Mouse (Mus musculus): Measurements from ENCODE around the gene Plek2. TPM values are rescaled to one million over a fixed set of nuclear protein-coding genes. Genes with fewer than 3 reads are reported as not detected.
A peak's percentile ranks its signal among the peaks of the same experiment; 100 is the strongest.
"Not testable (repeated sequence)": the region's sequence is repeated elsewhere in the genome, so short reads cannot be mapped to it uniquely, and the experiment has no call there.

Plek2 gene
- polyA plus RNA-seq, 1 experiment from 2014 or later = 3.4 TPM

- H3K36me3 ChIP-seq (ENCODE audit: control insufficient read depth, insufficient read depth, low read length) = no peaks in the 10 kb centered on the region
- H3K27me3 ChIP-seq (ENCODE audit: control insufficient read depth, insufficient read depth, low read length) = no peaks in the 10 kb centered on the region
- DNase-seq (ENCODE audit: low spot score) (no peak), ATAC-seq (ENCODE audit: insufficient number of reproducible peaks, low FRiP score, low TSS enrichment, low read depth) (no peak)
- no peak overlapping the region for H3K4me3 ChIP-seq (ENCODE audit: low read depth, low read length)
- no peaks in the 10 kb centered on the region for H3K4me1 ChIP-seq (ENCODE audit: control insufficient read depth, insufficient read depth, low read length)
- no peaks in the 10 kb centered on the region for H3K9me3 ChIP-seq (ENCODE audit: control insufficient read depth, low read length)
- no peak overlapping the region for H3K4me2 ChIP-seq (ENCODE audit: low read depth, severe bottlenecking)
- 54% methylated on average over 4 of the region's 4 CpGs for WGBS
- H3K9ac ChIP-seq (ENCODE audit: low read length) = no peak overlapping the region
- no peak overlapping the region for H3K27ac ChIP-seq (replicated peaks; ENCODE audit: low read depth, low read length)
These were observed 29.7 kb upstream of the Plek2 start for GRCm38 (mm10) chr12:78936494-78936893.

GRCm38 (mm10) chr12:78929900-78930299 lies 23.1 kb upstream of the Plek2 start:
- H3K9me3 ChIP-seq (ENCODE audit: control insufficient read depth, low read length) = no peaks in the 10 kb centered on the region
- DNase-seq (ENCODE audit: low spot score) (no peak), ATAC-seq (ENCODE audit: insufficient number of reproducible peaks, low FRiP score, low TSS enrichment, low read depth) (no peak)
- H3K36me3 ChIP-seq (ENCODE audit: control insufficient read depth, insufficient read depth, low read length) = no peaks in the 10 kb centered on the region
- WGBS = 66% methylated on average over 1 of the region's 1 CpGs
- no peaks in the 10 kb centered on the region for H3K4me1 ChIP-seq (ENCODE audit: control insufficient read depth, insufficient read depth, low read length)
- H3K27ac ChIP-seq (replicated peaks; ENCODE audit: low read depth, low read length) = no peak overlapping the region
- H3K4me3 ChIP-seq (ENCODE audit: low read depth, low read length) = no peak overlapping the region
- no peaks in the 10 kb centered on the region for H3K27me3 ChIP-seq (ENCODE audit: control insufficient read depth, insufficient read depth, low read length)
- no peak overlapping the region for H3K4me2 ChIP-seq (ENCODE audit: low read depth, severe bottlenecking)
- H3K9ac ChIP-seq (ENCODE audit: low read length) = no peak overlapping the region

GRCm38 (mm10) chr12:78927287-78927686 lies 20.5 kb upstream of the Plek2 start:
- Histone ChIP-seq H3K4me1 (ENCODE audit: control insufficient read depth, insufficient read depth, low read length) (no peaks in the 10 kb centered on the region), H3K27ac (replicated peaks; ENCODE audit: low read depth, low read length) (no peak overlapping the region), H3K9ac (ENCODE audit: low read length) (no peak overlapping the region), H3K9me3 (ENCODE audit: control insufficient read depth, low read length) (no peaks in the 10 kb centered on the region), H3K4me3 (ENCODE audit: low read depth, low read length) (no peak overlapping the region), H3K36me3 (ENCODE audit: control insufficient read depth, insufficient read depth, low read length) (no peaks in the 10 kb centered on the region), H3K27me3 (ENCODE audit: control insufficient read depth, insufficient read depth, low read length) (no peaks in the 10 kb centered on the region), H3K4me2 (ENCODE audit: low read depth, severe bottlenecking) (no peak overlapping the region)
- WGBS = 81% methylated on average over 5 of the region's 5 CpGs
- DNase-seq (ENCODE audit: low spot score) (no peak), ATAC-seq (ENCODE audit: insufficient number of reproducible peaks, low FRiP score, low TSS enrichment, low read depth) (no peak)

GRCm38 (mm10) chr12:78923539-78924189 lies 16.9 kb upstream of the Plek2 start:
- Histone ChIP-seq H3K9me3 (ENCODE audit: control insufficient read depth, low read length) (no peaks in the 10 kb centered on the region), H3K27me3 (ENCODE audit: control insufficient read depth, insufficient read depth, low read length) (no peaks in the 10 kb centered on the region), H3K4me2 (ENCODE audit: low read depth, severe bottlenecking) (no peak overlapping the region), H3K9ac (ENCODE audit: low read length) (no peak overlapping the region), H3K27ac (replicated peaks; ENCODE audit: low read depth, low read length) (no peak overlapping the region), H3K4me3 (ENCODE audit: low read depth, low read length) (no peak overlapping the region), H3K36me3 (ENCODE audit: control insufficient read depth, insufficient read depth, low read length) (no peaks in the 10 kb centered on the region), H3K4me1 (ENCODE audit: control insufficient read depth, insufficient read depth, low read length) (no peaks in the 10 kb centered on the region)
- WGBS = 84% methylated on average over 7 of the region's 7 CpGs
- no peak for ATAC-seq (ENCODE audit: insufficient number of reproducible peaks, low FRiP score, low TSS enrichment, low read depth)
- DNase-seq (ENCODE audit: low spot score) = no peak

GRCm38 (mm10) chr12:78922977-78923376 lies 16.2 kb upstream of the Plek2 start:
- ATAC-seq (ENCODE audit: insufficient number of reproducible peaks, low FRiP score, low TSS enrichment, low read depth); H3K27ac ChIP-seq (replicated peaks; ENCODE audit: low read depth, low read length); H3K27me3 ChIP-seq (ENCODE audit: control insufficient read depth, insufficient read depth, low read length); H3K9me3 ChIP-seq (ENCODE audit: control insufficient read depth, low read length); H3K4me3 ChIP-seq (ENCODE audit: low read depth, low read length); H3K4me1 ChIP-seq (ENCODE audit: control insufficient read depth, insufficient read depth, low read length); H3K36me3 ChIP-seq (ENCODE audit: control insufficient read depth, insufficient read depth, low read length); H3K4me2 ChIP-seq (ENCODE audit: low read depth, severe bottlenecking); H3K9ac ChIP-seq (ENCODE audit: low read length); DNase-seq (ENCODE audit: low spot score): not testable (repeated sequence)

GRCm38 (mm10) chr12:78922058-78922457 lies 15.3 kb upstream of the Plek2 start:
- 79% methylated on average over 3 of the region's 3 CpGs for WGBS
- Histone ChIP-seq H3K9ac (ENCODE audit: low read length) (no peak overlapping the region), H3K9me3 (ENCODE audit: control insufficient read depth, low read length) (no peaks in the 10 kb centered on the region), H3K4me2 (ENCODE audit: low read depth, severe bottlenecking) (no peak overlapping the region), H3K27me3 (ENCODE audit: control insufficient read depth, insufficient read depth, low read length) (no peaks in the 10 kb centered on the region), H3K36me3 (ENCODE audit: control insufficient read depth, insufficient read depth, low read length) (no peaks in the 10 kb centered on the region), H3K4me3 (ENCODE audit: low read depth, low read length) (no peak overlapping the region), H3K4me1 (ENCODE audit: control insufficient read depth, insufficient read depth, low read length) (no peaks in the 10 kb centered on the region), H3K27ac (replicated peaks; ENCODE audit: low read depth, low read length) (no peak overlapping the region)
- no peak for DNase-seq (ENCODE audit: low spot score)
- no peak for ATAC-seq (ENCODE audit: insufficient number of reproducible peaks, low FRiP score, low TSS enrichment, low read depth)

- no peak for ATAC-seq (ENCODE audit: insufficient number of reproducible peaks, low FRiP score, low TSS enrichment, low read depth)
- no peak overlapping the region for H3K4me3 ChIP-seq (ENCODE audit: low read depth, low read length)
- no peak overlapping the region for H3K9ac ChIP-seq (ENCODE audit: low read length)
- no peak overlapping the region for H3K27ac ChIP-seq (replicated peaks; ENCODE audit: low read depth, low read length)
- 74% methylated on average over 4 of the region's 4 CpGs for WGBS
- no peak overlapping the region for H3K4me2 ChIP-seq (ENCODE audit: low read depth, severe bottlenecking)
- no peak for DNase-seq (ENCODE audit: low spot score)
- no peaks in the 10 kb centered on the region for H3K4me1 ChIP-seq (ENCODE audit: control insufficient read depth, insufficient read depth, low read length)
- H3K36me3 ChIP-seq (ENCODE audit: control insufficient read depth, insufficient read depth, low read length) = no peaks in the 10 kb centered on the region
- no peaks in the 10 kb centered on the region for H3K27me3 ChIP-seq (ENCODE audit: control insufficient read depth, insufficient read depth, low read length)
- H3K9me3 ChIP-seq (ENCODE audit: control insufficient read depth, low read length) = no peaks in the 10 kb centered on the region
These were observed 14.7 kb upstream of the Plek2 start for GRCm38 (mm10) chr12:78921421-78921820.

GRCm38 (mm10) chr12:78919079-78919712 lies 12.4 kb upstream of the Plek2 start:
- no peaks in the 10 kb centered on the region for H3K36me3 ChIP-seq (ENCODE audit: control insufficient read depth, insufficient read depth, low read length)
- H3K4me2 ChIP-seq (ENCODE audit: low read depth, severe bottlenecking) = no peak overlapping the region
- H3K27me3 ChIP-seq (ENCODE audit: control insufficient read depth, insufficient read depth, low read length) = no peaks in the 10 kb centered on the region
- H3K9me3 ChIP-seq (ENCODE audit: control insufficient read depth, low read length) = no peaks in the 10 kb centered on the region
- 29% methylated on average over 16 of the region's 16 CpGs for WGBS
- ATAC-seq (ENCODE audit: insufficient number of reproducible peaks, low FRiP score, low TSS enrichment, low read depth) (peak; percentile 74; the same call in 1 of the 2 replicates), DNase-seq (ENCODE audit: low spot score) (peak; percentile 62)
- no peaks in the 10 kb centered on the region for H3K4me1 ChIP-seq (ENCODE audit: control insufficient read depth, insufficient read depth, low read length)
- no peak overlapping the region for H3K4me3 ChIP-seq (ENCODE audit: low read depth, low read length)
- H3K27ac ChIP-seq (replicated peaks; ENCODE audit: low read depth, low read length) = no peak overlapping the region
- H3K9ac ChIP-seq (ENCODE audit: low read length) = no peak overlapping the region

Measured in limb, embryonic 11.5 days (tissue).